Mouse (Mus musculus) E14TG2a.4 (cell line): ENCODE results near the gene Arhgef6.

Source experiments
- CTCF ChIP-seq: conservative IDR thresholded peaks from 2 replicates; pipeline ENCODE4 v1.5.1; 2014; ENCODE audit warnings: low read length
- POU5F1 ChIP-seq: IDR thresholded peaks from 2 replicates; pipeline ENCODE4 v1.6.1; 2014; ENCODE audit warnings: low read length, borderline replicate concordance

GRCm38 (mm10) chrX:57338371-57339211 is at the start of gene Arhgef6:
- TF ChIP-seq CTCF (no peak), POU5F1 (no peak)
